Mouse (Mus musculus) left cerebral cortex, adult 18-20 months (tissue): ENCODE results near the gene C030005K15Rik. TPM values are rescaled to one million over a fixed set of nuclear protein-coding genes. Genes with fewer than 3 reads are reported as not detected.
A peak's percentile ranks its signal among the peaks of the same experiment; 100 is the strongest.
"Not testable (repeated sequence)": the region's sequence is repeated elsewhere in the genome, so short reads cannot be mapped to it uniquely, and the experiment has no call there.

Experiments
- DNase-seq, 2 experiments: peaks; one replicate each; pipeline ENCODE4 v3.0.0; 2021 to 2022; ENCODE audit warnings: low spot score in 2 of 2, mixed read lengths in 1 of 2
- long read RNA-seq, 2 experiments: library from polyadenylated mRNA; stranded (forward); transcript quantifications; one replicate each; pipeline ENCODE4 v2.0.0; 2021
- total RNA-seq, 2 experiments: library from RNA; stranded (reverse); gene quantifications; 2 replicates each; pipeline ENCODE4 v1.2.3; 2021

Gene C030005K15Rik
- under 1 TPM in 1 of 2 experiments, not detected in 1; 0.37 TPM for total RNA-seq
- long read RNA-seq, experiment 1, result 0 reads
- long read RNA-seq, experiment 2, result 0 reads

GRCm38 (mm10) chr10:97726655-97727054, at the start of gene C030005K15Rik:
C030005K15Rik (minus strand) TSS chr10:97726755.
- not testable (repeated sequence) for DNase-seq

GRCm38 (mm10) chr10:97768171-97768749, 41.7 kb upstream of the C030005K15Rik start:
- peak; percentile 31 to 39 for DNase-seq

GRCm38 (mm10) chr10:97753821-97754220, 27.3 kb upstream of the C030005K15Rik start:
- DNase-seq, result no peak

- peak in 1 of 2 experiments; percentile 4 for DNase-seq
Measured at GRCm38 (mm10) chr10:97747231-97747630, 20.7 kb upstream of the C030005K15Rik start.

GRCm38 (mm10) chr10:97725929-97726328, 626 bp downstream of the C030005K15Rik start:
- DNase-seq, result no peak

- DNase-seq, result no peak
Measured at GRCm38 (mm10) chr10:97722709-97723108, 3.8 kb downstream of the C030005K15Rik start.

- DNase-seq, result no peak
Measured at GRCm38 (mm10) chr10:97720625-97721024, 5.9 kb downstream of the C030005K15Rik start.

GRCm38 (mm10) chr10:97718021-97718420, 8.5 kb downstream of the C030005K15Rik start:
- no peak for DNase-seq

- DNase-seq, result no peak
Measured at GRCm38 (mm10) chr10:97717233-97717632, 9.3 kb downstream of the C030005K15Rik start.

- DNase-seq, result no peak
Measured at GRCm38 (mm10) chr10:97715289-97715906, 11.2 kb downstream of the C030005K15Rik start.

GRCm38 (mm10) chr10:97714584-97714983, 12.0 kb downstream of the C030005K15Rik start:
- no peak for DNase-seq

- peak; percentile 34 to 39 for DNase-seq
Measured at GRCm38 (mm10) chr10:97712687-97713086, 13.9 kb downstream of the C030005K15Rik start.

GRCm38 (mm10) chr10:97704562-97704961, 22.0 kb downstream of the C030005K15Rik start:
- DNase-seq, result peak in 1 of 2 experiments; percentile 44

- no peak for DNase-seq
Measured at GRCm38 (mm10) chr10:97702321-97702720, 24.2 kb downstream of the C030005K15Rik start.

- DNase-seq, result no peak
Measured at GRCm38 (mm10) chr10:97693398-97694135, 33.0 kb downstream of the C030005K15Rik start.

- DNase-seq, result no peak
Measured at GRCm38 (mm10) chr10:97692913-97693312, 33.6 kb downstream of the C030005K15Rik start, which contains the start of gene Ccer1. Ccer1 (plus strand) TSS chr10:97693059.

GRCm38 (mm10) chr10:97689425-97689824, 37.1 kb downstream of the C030005K15Rik start:
- DNase-seq, result no peak

GRCm38 (mm10) chr10:97687198-97687597, 39.4 kb downstream of the C030005K15Rik start:
- DNase-seq, result no peak

- no peak for DNase-seq
Measured at GRCm38 (mm10) chr10:97682981-97683380, 43.6 kb downstream of the C030005K15Rik start.
